Mouse (Mus musculus) embryonic facial prominence, embryonic 14.5 days (tissue): ENCODE measurements at regions not wholly inside any gene's neighbourhood (a gene's known extent, or its start where the extent isn't known, plus 50 kb on each side); places are given as distances from the start of the nearest gene placed in this dataset.

Experiments used
- ATAC-seq: fragments of 200-750 bp; cut with Nextera tagmentation; 2 replicates; pipeline ENCODE4 v1.8.0; 2017; ENCODE audit warnings: low read depth, moderate number of reproducible peaks, moderate TSS enrichment
- DNase-seq: peaks from one replicate; pipeline ENCODE4 v3.0.0-alpha.2; 2015; ENCODE audit warnings: low spot score
- H3K27ac ChIP-seq: fragments of 300-500 bp; sonication (generic); replicated peaks from 2 replicates; pipeline ENCODE4 v1.5.1; 2014; ENCODE audit warnings: low read depth, mild to moderate bottlenecking, low read length, moderate library complexity
- H3K27me3 ChIP-seq: fragments of 300-500 bp; sonication (generic); replicated peaks from 2 replicates; pipeline ENCODE4 v1.6.1; 2014; ENCODE audit warnings: low read length; ENCODE audit not compliant: control insufficient read depth, insufficient read depth
- H3K36me3 ChIP-seq: fragments of 300-500 bp; sonication (generic); 2 replicates; pipeline ENCODE4 v1.6.1; 2014; ENCODE audit warnings: low read length, mixed read lengths; ENCODE audit not compliant: control insufficient read depth, insufficient read depth
- H3K4me1 ChIP-seq: fragments of 300-500 bp; sonication (generic); 2 replicates; pipeline ENCODE4 v1.6.1; 2014; ENCODE audit warnings: antibody characterized with exemption, low read length; ENCODE audit not compliant: control insufficient read depth, insufficient read depth
- H3K4me2 ChIP-seq: fragments of 300-500 bp; sonication (generic); 2 replicates; pipeline ENCODE4 v1.6.1; 2014; ENCODE audit warnings: low read depth, mild to moderate bottlenecking, low read length, moderate library complexity, mixed read lengths
- H3K4me3 ChIP-seq: fragments of 300-500 bp; sonication (generic); 2 replicates; pipeline ENCODE4 v1.5.1; 2014; ENCODE audit warnings: low read depth, mild to moderate bottlenecking, low read length
- H3K9ac ChIP-seq: fragments of 300-500 bp; sonication (generic); 2 replicates; pipeline ENCODE4 v1.6.1; 2014; ENCODE audit warnings: low read depth, mild to moderate bottlenecking, low read length, moderate library complexity, mixed read lengths
- H3K9me3 ChIP-seq: fragments of 300-500 bp; sonication (generic); 2 replicates; pipeline ENCODE4 v1.6.1; 2016; ENCODE audit warnings: low read length; ENCODE audit not compliant: control insufficient read depth
- WGBS: fragments of 180-500 bp; shearing (Covaris S2); extraction: QIAGEN DNeasy Blood & Tissue Kit; methylation state at CpG from one replicate; pipeline ENCODE4 v1.1.7; 2014; 5-methylcytosine and 5-hydroxymethylcytosine counted together

GRCm38 (mm10) chr2:55687345-55687744 is 251.6 kb downstream of the Kcnj3 start:
- no peak for ATAC-seq
- 72% methylated on average over 4 of the region's 4 CpGs for WGBS
- no peaks in the 10 kb centered on the region for H3K36me3 ChIP-seq

GRCm38 (mm10) chr2:55692902-55693870 is 257.4 kb downstream of the Kcnj3 start:
- H3K27me3 ChIP-seq = no peaks in the 10 kb centered on the region
- no peaks in the 10 kb centered on the region for H3K36me3 ChIP-seq
- DNase-seq = peak; percentile 10
- H3K4me2 ChIP-seq = no peak overlapping the region
- H3K4me1 ChIP-seq = no peaks in the 10 kb centered on the region
- no peak overlapping the region for H3K9ac ChIP-seq
- no peak overlapping the region for H3K4me3 ChIP-seq
- no peak for ATAC-seq
- no peaks in the 10 kb centered on the region for H3K9me3 ChIP-seq
- WGBS = 57% methylated on average over 2 of the region's 2 CpGs
- no peak overlapping the region for H3K27ac ChIP-seq

More at GRCm38 (mm10) chr2:55687345-55687744, 251.6 kb downstream of the Kcnj3 start:
- Histone ChIP-seq H3K27me3 (no peaks in the 10 kb centered on the region), H3K4me3 (no peak overlapping the region), H3K4me1 (no peaks in the 10 kb centered on the region), H3K27ac (no peak overlapping the region), H3K9ac (no peak overlapping the region), H3K9me3 (no peaks in the 10 kb centered on the region), H3K4me2 (no peak overlapping the region)
- no peak for DNase-seq

GRCm38 (mm10) chr2:55699705-55700104 is 263.9 kb downstream of the Kcnj3 start:
- Histone ChIP-seq H3K4me1 (no peaks in the 10 kb centered on the region), H3K9me3 (no peaks in the 10 kb centered on the region), H3K9ac (no peak overlapping the region), H3K27ac (no peak overlapping the region), H3K4me3 (no peak overlapping the region), H3K36me3 (no peaks in the 10 kb centered on the region), H3K27me3 (no peaks in the 10 kb centered on the region), H3K4me2 (no peak overlapping the region)
- DNase-seq (no peak), ATAC-seq (no peak)
- WGBS = 82% methylated on average over 1 of the region's 1 CpGs
